Mouse (Mus musculus) heart, postnatal 0 days (tissue): ENCODE data around the gene Ripor2. TPM values are rescaled to one million over a fixed set of nuclear protein-coding genes. Genes with fewer than 3 reads are reported as not detected.

Source experiments
- ATAC-seq: fragments of 200-750 bp; cut with Nextera tagmentation; 2 replicates; pipeline ENCODE4 v1.8.0; 2017; ENCODE audit warnings: low read depth, moderate number of reproducible peaks, moderate library complexity; ENCODE audit not compliant: insufficient read depth
- DNase-seq: peaks from one replicate; pipeline ENCODE4 v3.0.0-alpha.2; 2016; ENCODE audit warnings: low spot score
- H3K27ac ChIP-seq: fragments of 300-500 bp; sonication (generic); 2 replicates; pipeline ENCODE4 v1.5.1; 2014; ENCODE audit warnings: low read depth, mild to moderate bottlenecking
- H3K27me3 ChIP-seq: fragments of 300-500 bp; sonication (generic); 2 replicates; pipeline ENCODE4 v1.6.1; 2014; ENCODE audit warnings: low read length, mixed read lengths; ENCODE audit not compliant: control insufficient read depth, insufficient read depth
- H3K36me3 ChIP-seq: fragments of 300-500 bp; sonication (generic); replicated peaks from 2 replicates; pipeline ENCODE4 v1.6.1; 2014; ENCODE audit warnings: low read length, mixed read lengths; ENCODE audit not compliant: control insufficient read depth, insufficient read depth
- H3K4me1 ChIP-seq: fragments of 300-500 bp; sonication (generic); 2 replicates; pipeline ENCODE4 v1.6.1; 2014; ENCODE audit warnings: antibody characterized with exemption; ENCODE audit not compliant: control insufficient read depth, insufficient read depth
- H3K4me2 ChIP-seq: fragments of 300-500 bp; sonication (generic); 2 replicates; pipeline ENCODE4 v1.6.1; 2014; ENCODE audit warnings: low read depth, mild to moderate bottlenecking, low read length, moderate library complexity
- H3K4me3 ChIP-seq: fragments of 300-500 bp; sonication (generic); 2 replicates; pipeline ENCODE4 v1.5.1; 2014; ENCODE audit warnings: low read depth, low read length
- H3K9ac ChIP-seq: fragments of 300-500 bp; sonication (generic); replicated peaks from 2 replicates; pipeline ENCODE4 v1.6.1; 2014; ENCODE audit warnings: low read depth, low read length, mixed read lengths
- H3K9me3 ChIP-seq: fragments of 300-500 bp; sonication (generic); replicated peaks from 2 replicates; pipeline ENCODE4 v1.6.1; 2016; ENCODE audit warnings: low read length; ENCODE audit not compliant: control insufficient read depth
- CTCF ChIP-seq: IDR thresholded peaks from 2 replicates; pipeline ENCODE4 v1.5.1; 2016; ENCODE audit warnings: antibody characterized with exemption, control low read depth, low read depth
- EP300 ChIP-seq: IDR thresholded peaks from 2 replicates; pipeline ENCODE4 v1.6.1; 2016; ENCODE audit warnings: antibody characterized with exemption, low read depth
- WGBS: fragments of 180-500 bp; shearing (Covaris S2); extraction: QIAGEN DNeasy Blood & Tissue Kit; methylation state at CpG from one replicate; pipeline ENCODE4 v1.1.7; 2014; 5-methylcytosine and 5-hydroxymethylcytosine counted together
- polyA plus RNA-seq: library from polyadenylated mRNA; unstranded; fragments of >200 nt; fragmentation: Nextera tagmentation; extraction: Ambion mirVana; gene quantifications from 2 replicates; pipeline ENCODE4 v1.2.1, GENCODE M21; 2015
- total RNA-seq: library from RNA; depleted of rRNA; stranded (reverse); fragments of >200 nt; gene quantifications from 2 replicates; pipeline ENCODE4 v1.2.3, GENCODE M21; 2014; ENCODE audit warnings: low replicate concordance

Ripor2 gene
- total and polyA plus RNA-seq, 2 experiments from 2014 or later: 17.5 to 31.7 TPM

- Histone ChIP-seq H3K4me3 (no peak overlapping the region), H3K9ac (no peak overlapping the region), H3K27me3 (no peaks in the 10 kb centered on the region), H3K9me3 (no peaks in the 10 kb centered on the region), H3K4me1 (no peaks in the 10 kb centered on the region), H3K4me2 (no peak overlapping the region), H3K27ac (no peak overlapping the region), H3K36me3 (peaks cover 15% of the 10 kb centered on the region)
- DNase-seq: peak; percentile 65
- peak; percentile 57; the same call in 1 of the 2 replicates for ATAC-seq
- TF ChIP-seq CTCF (peak; percentile 99), EP300 (no peak)
- WGBS: 30% methylated on average over 15 of the region's 15 CpGs
Measured at GRCm38 (mm10) chr13:24686705-24687665, 105.0 kb downstream of the Ripor2 start.

- ATAC-seq: no peak
- TF ChIP-seq EP300 (no peak), CTCF (no peak)
- H3K36me3 ChIP-seq: peaks cover 44% of the 10 kb centered on the region
Measured at GRCm38 (mm10) chr13:24693312-24693711, 111.3 kb downstream of the Ripor2 start.

GRCm38 (mm10) chr13:24698746-24699145 lies 116.8 kb downstream of the Ripor2 start:
- H3K4me2 ChIP-seq: no peak overlapping the region
- no peaks in the 10 kb centered on the region for H3K9me3 ChIP-seq
- ATAC-seq (no peak), DNase-seq (no peak)
- no peaks in the 10 kb centered on the region for H3K4me1 ChIP-seq
- no peak overlapping the region for H3K9ac ChIP-seq
- 87% methylated on average over 4 of the region's 4 CpGs for WGBS
- H3K4me3 ChIP-seq: no peak overlapping the region
- TF ChIP-seq EP300 (no peak), CTCF (no peak)
- H3K27ac ChIP-seq: no peak overlapping the region
- no peaks in the 10 kb centered on the region for H3K27me3 ChIP-seq
- peaks cover 58% of the 10 kb centered on the region for H3K36me3 ChIP-seq

More at GRCm38 (mm10) chr13:24693312-24693711, 111.3 kb downstream of the Ripor2 start:
- Histone ChIP-seq H3K9ac (no peak overlapping the region), H3K27ac (no peak overlapping the region), H3K4me3 (no peak overlapping the region), H3K27me3 (no peaks in the 10 kb centered on the region), H3K4me1 (no peaks in the 10 kb centered on the region), H3K9me3 (no peaks in the 10 kb centered on the region), H3K4me2 (no peak overlapping the region)
- 88% methylated on average over 7 of the region's 7 CpGs for WGBS
- no peak for DNase-seq

GRCm38 (mm10) chr13:24702128-24702527 lies 120.1 kb downstream of the Ripor2 start:
- H3K4me2 ChIP-seq: no peak overlapping the region
- TF ChIP-seq CTCF (no peak), EP300 (no peak)
- no peaks in the 10 kb centered on the region for H3K27me3 ChIP-seq
- no peaks in the 10 kb centered on the region for H3K9me3 ChIP-seq
- 64% methylated on average over 5 of the region's 5 CpGs for WGBS
- no peak overlapping the region for H3K27ac ChIP-seq
- DNase-seq: no peak
- no peaks in the 10 kb centered on the region for H3K4me1 ChIP-seq
- no peak overlapping the region for H3K9ac ChIP-seq
- no peak for ATAC-seq
- H3K4me3 ChIP-seq: no peak overlapping the region
- H3K36me3 ChIP-seq: peaks cover 41% of the 10 kb centered on the region

- H3K4me2 ChIP-seq: no peak overlapping the region
- DNase-seq: no peak
- ATAC-seq: no peak
- TF ChIP-seq CTCF: no peak
- TF ChIP-seq EP300: no peak
- 0 out of 2 replicates have a peak, but pooled peaks cover 12% of the 10 kb centered on the region for H3K4me1 ChIP-seq
- H3K9me3 ChIP-seq: no peaks in the 10 kb centered on the region
- H3K36me3 ChIP-seq: peaks cover 33% of the 10 kb centered on the region
- H3K4me3 ChIP-seq: no peak overlapping the region
- H3K9ac ChIP-seq: no peak overlapping the region
- peak overlapping the region; percentile 49; the same call in 1 of the 2 replicates for H3K27ac ChIP-seq
- 86% methylated on average over 12 of the region's 12 CpGs for WGBS
- H3K27me3 ChIP-seq: no peaks in the 10 kb centered on the region
Measured at GRCm38 (mm10) chr13:24709656-24710396, 127.8 kb downstream of the Ripor2 start.
